16 mouse cellular contexts compared by ENCODE assay signal in genomic region chr15:27089155-27089554, GRCm38 (mm10).
"Had no signal": no experiment of that assay in that cellular context is flagged by ENCODE, and none has a peak within 500 bp of the region (broad histone marks: within the 10 kb centered on the region; RNA-seq: fewer than 3 reads in every experiment).

No protein-coding gene starts in this region.

- H3K9ac ChIP-seq: liver, embryonic 15.5 days; lung, embryonic 14.5 days; neural tube, embryonic 13.5 days had no signal

- H3K4me1 ChIP-seq: liver, embryonic 15.5 days; midbrain, embryonic 10.5 days; neural tube, embryonic 13.5 days had no signal

- H3K27me3 ChIP-seq: liver, embryonic 15.5 days; neural tube, embryonic 13.5 days had no signal

- H3K9me3 ChIP-seq: liver, embryonic 15.5 days; midbrain, embryonic 10.5 days; neural tube, embryonic 13.5 days had no signal

- H3K4me3 ChIP-seq: layer of hippocampus, adult 2 months; liver, embryonic 15.5 days; midbrain, embryonic 10.5 days; neural tube, embryonic 13.5 days had no signal

- H3K4me2 ChIP-seq: liver, embryonic 11.5 days; liver, embryonic 15.5 days; lung, embryonic 14.5 days; neural tube, embryonic 13.5 days had no signal

- H3K27ac ChIP-seq: layer of hippocampus, adult 2 months; liver, embryonic 15.5 days; midbrain, embryonic 10.5 days; neural tube, embryonic 13.5 days had no signal

- H3K36me3 ChIP-seq: liver, embryonic 15.5 days; midbrain, embryonic 10.5 days; neural tube, embryonic 13.5 days had no signal

- DNase-seq: kidney, adult 18-20 months; kidney, postnatal 10 days; kidney, postnatal 4 days; left cerebral cortex, postnatal 4 days; lung, embryonic 14.5 days; lung, postnatal 10 days; lung, postnatal 4 days; midbrain, embryonic 14.5 days; retina, postnatal 1 day; right cerebral cortex, postnatal 14 days; thymus, postnatal 36 days had no signal
